Mouse (Mus musculus): ENCODE data around the gene Pmf1.

DNA sequence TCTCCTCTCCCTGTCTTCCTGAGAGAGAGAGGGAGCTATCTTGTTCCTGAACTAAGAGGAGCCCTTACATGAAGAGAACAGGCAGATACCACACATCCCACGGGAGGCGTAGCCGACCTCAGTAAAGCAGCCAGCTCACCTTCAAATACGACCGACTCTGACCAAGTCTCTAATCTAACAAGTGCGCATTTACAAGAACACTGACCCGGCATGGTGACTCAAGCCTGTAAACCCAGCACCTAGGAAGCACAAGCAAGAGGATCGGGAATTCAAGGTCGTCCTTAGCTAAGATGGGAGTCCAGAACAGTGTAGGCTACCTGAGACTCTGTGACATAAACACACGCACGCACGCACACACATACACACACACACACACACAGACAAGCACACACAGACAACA lies 32.4 kb upstream of the Pmf1 start:
- TF ChIP-seq POLR2A (IDR thresholded peaks at IDR 0.05; ENCODE audit: control insufficient read depth, extremely low read depth, insufficient read depth, low read length, poor library complexity) (no peak), CTCF (IDR thresholded peaks at IDR 0.05; ENCODE audit: borderline replicate concordance, control insufficient read depth, extremely low read depth, insufficient read depth, low read length, poor library complexity) (no peak)
